Mouse (Mus musculus) kidney, postnatal 36 days (tissue): ENCODE measurements at regions not wholly inside any gene's neighbourhood (a gene's known extent, or its start where the extent isn't known, plus 50 kb on each side); places are given as distances from the start of the nearest gene placed in this dataset.

ENCODE experiments used
- DNase-seq, 2 experiments: peaks; one replicate each; pipeline ENCODE4 v3.0.0; 2021 to 2022; ENCODE audit warnings: mixed read lengths in 2 of 2

DNA sequence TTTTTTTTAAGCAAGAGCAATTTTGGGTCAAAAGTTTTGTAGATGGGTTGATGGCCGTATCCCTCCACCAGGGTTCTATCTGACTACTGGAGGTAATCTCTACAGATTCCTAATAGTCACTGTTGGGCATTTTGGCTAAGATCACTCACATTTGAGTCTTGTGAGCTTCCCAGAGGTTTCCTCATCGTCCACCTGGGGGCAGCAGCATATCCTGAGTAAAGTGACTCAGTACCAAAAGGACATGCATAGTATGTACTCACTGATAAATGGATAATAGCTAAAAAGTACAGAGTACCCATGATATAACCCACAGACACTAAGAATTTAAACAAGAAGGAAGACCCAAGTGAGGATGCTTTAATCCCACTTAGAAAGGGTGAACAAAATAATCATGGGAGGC lies 1390.0 kb downstream of the Amy2a5 start:
- peak in 1 of 2 experiments; percentile 39 for DNase-seq
